Mouse (Mus musculus): ENCODE results near the gene Gm43738.

- TF ChIP-seq EP300 (IDR thresholded peaks at IDR 0.05; ENCODE audit: low read depth): no peak
- no peak for TF ChIP-seq CTCF (IDR thresholded peaks at IDR 0.05; ENCODE audit: low read depth)
Observed at GRCm38 (mm10) chr3:89124241-89124640, 23.3 kb upstream of the Gm43738 start.

Measured in heart, postnatal 0 days (tissue).